Mouse (Mus musculus) embryonic facial prominence, embryonic 15.5 days (tissue): ENCODE measurements around the gene Bean1. TPM values are rescaled to one million over a fixed set of nuclear protein-coding genes. Genes with fewer than 3 reads are reported as not detected.
A peak's percentile ranks its signal among the peaks of the same experiment; 100 is the strongest.

ENCODE experiments used
- ATAC-seq: fragments of 200-750 bp; cut with Nextera tagmentation; 2 replicates; pipeline ENCODE4 v1.8.0; 2017; ENCODE audit warnings: low read depth, moderate TSS enrichment; ENCODE audit not compliant: insufficient number of reproducible peaks, low FRiP score, low TSS enrichment
- H3K27ac ChIP-seq: fragments of 300-500 bp; sonication (generic); replicated peaks from 2 replicates; pipeline ENCODE4 v1.5.1; 2015; ENCODE audit warnings: mild to moderate bottlenecking, inconsistent platforms
- H3K27me3 ChIP-seq: fragments of 300-500 bp; sonication (generic); 2 replicates; pipeline ENCODE4 v1.6.1; 2015; ENCODE audit warnings: inconsistent platforms
- H3K36me3 ChIP-seq: fragments of 300-500 bp; sonication (generic); 2 replicates; pipeline ENCODE4 v1.6.1; 2015; ENCODE audit warnings: mild to moderate bottlenecking, inconsistent platforms
- H3K4me1 ChIP-seq: fragments of 300-500 bp; sonication (generic); 2 replicates; pipeline ENCODE4 v1.6.1; 2015; ENCODE audit warnings: inconsistent platforms
- H3K4me2 ChIP-seq: fragments of 300-500 bp; sonication (generic); replicated peaks from 2 replicates; pipeline ENCODE4 v1.6.1; 2015; ENCODE audit warnings: mild to moderate bottlenecking, inconsistent platforms
- H3K4me3 ChIP-seq: fragments of 300-500 bp; sonication (generic); replicated peaks from 2 replicates; pipeline ENCODE4 v1.5.1; 2015; ENCODE audit warnings: mild to moderate bottlenecking, inconsistent platforms
- H3K9ac ChIP-seq: fragments of 300-500 bp; sonication (generic); 2 replicates; pipeline ENCODE4 v1.6.1; 2015; ENCODE audit warnings: inconsistent platforms
- H3K9me3 ChIP-seq: fragments of 300-500 bp; sonication (generic); replicated peaks from 2 replicates; pipeline ENCODE4 v1.6.1; 2016; ENCODE audit warnings: inconsistent platforms
- WGBS: fragments of 180-500 bp; shearing (Covaris S2); methylation state at CpG from one replicate; pipeline ENCODE4 v1.1.7; 2015; 5-methylcytosine and 5-hydroxymethylcytosine counted together
- polyA plus RNA-seq: library from polyadenylated mRNA; unstranded; fragments of >200 nt; fragmentation: Nextera tagmentation; extraction: Ambion mirVana; gene quantifications from 2 replicates; pipeline ENCODE4 v1.2.1, GENCODE M21; 2015

Bean1 gene
- 2.4 and 2.6 TPM in 2 replicates for polyA plus RNA-seq

DNA sequence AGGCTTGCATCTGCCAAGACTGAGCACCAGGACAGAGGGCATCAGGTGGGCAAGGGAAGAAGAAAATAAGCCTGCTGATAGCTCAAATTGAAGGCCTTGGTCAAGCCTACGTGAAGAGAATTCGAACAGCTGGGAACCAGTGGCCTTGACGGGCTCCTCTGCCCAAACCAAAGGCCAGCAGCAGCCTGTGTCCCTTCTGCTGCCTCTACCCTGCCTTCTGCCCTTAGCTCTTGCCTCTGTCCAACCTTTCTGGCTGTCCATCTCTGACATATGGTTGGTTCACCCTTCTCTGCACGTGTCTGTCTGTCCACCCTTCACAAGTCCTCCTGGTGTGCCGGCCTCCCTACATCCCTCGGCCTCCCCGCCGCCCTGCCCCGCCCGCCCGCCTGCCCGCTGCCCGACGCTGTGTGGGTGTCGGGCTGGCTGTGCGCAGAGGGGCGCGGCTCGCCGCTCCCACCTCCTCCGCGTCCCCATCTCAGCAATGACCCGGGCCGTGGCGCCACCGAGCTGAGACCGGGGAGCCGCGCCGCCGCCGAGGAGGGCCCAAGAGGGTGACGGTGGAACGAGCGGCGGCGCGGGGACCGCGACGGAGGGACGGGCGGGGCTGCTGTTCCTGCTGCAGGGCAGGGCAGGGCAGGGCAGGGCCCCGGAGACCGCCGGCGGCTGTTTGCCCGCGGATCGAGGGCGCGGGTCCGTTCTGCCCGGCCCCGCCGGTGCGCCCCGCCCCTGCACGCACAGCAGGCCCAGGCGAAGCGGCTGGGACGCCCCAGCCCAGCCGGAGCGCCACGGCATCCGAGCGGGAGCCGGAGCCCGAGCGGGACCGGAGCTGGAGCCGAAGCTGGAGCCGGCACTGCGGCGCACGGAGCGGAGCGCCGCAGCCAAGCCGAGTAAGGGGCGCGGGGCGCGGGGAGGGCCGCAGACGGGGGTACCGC lies at the start of gene Bean1:
Gene Bean1, plus strand, starts transcription at position 325 of the 932 bp plus-strand sequence.
- Histone ChIP-seq H3K9ac (peak within 1 kb of the TSS; percentile 43), H3K4me1 (peaks cover 9% of the 10 kb centered on the region), H3K27ac (no peak within 1 kb of the TSS), H3K9me3 (no peaks in the 10 kb centered on the region), H3K4me2 (peak within 1 kb of the TSS; percentile 97), H3K27me3 (peaks cover 39% of the 10 kb centered on the region), H3K36me3 (no peaks in the 10 kb centered on the region), H3K4me3 (peak within 1 kb of the TSS; percentile 61)
- 2% methylated on average over 83 of the region's 87 CpGs for WGBS
- ATAC-seq, result peak; percentile 63

DNA sequence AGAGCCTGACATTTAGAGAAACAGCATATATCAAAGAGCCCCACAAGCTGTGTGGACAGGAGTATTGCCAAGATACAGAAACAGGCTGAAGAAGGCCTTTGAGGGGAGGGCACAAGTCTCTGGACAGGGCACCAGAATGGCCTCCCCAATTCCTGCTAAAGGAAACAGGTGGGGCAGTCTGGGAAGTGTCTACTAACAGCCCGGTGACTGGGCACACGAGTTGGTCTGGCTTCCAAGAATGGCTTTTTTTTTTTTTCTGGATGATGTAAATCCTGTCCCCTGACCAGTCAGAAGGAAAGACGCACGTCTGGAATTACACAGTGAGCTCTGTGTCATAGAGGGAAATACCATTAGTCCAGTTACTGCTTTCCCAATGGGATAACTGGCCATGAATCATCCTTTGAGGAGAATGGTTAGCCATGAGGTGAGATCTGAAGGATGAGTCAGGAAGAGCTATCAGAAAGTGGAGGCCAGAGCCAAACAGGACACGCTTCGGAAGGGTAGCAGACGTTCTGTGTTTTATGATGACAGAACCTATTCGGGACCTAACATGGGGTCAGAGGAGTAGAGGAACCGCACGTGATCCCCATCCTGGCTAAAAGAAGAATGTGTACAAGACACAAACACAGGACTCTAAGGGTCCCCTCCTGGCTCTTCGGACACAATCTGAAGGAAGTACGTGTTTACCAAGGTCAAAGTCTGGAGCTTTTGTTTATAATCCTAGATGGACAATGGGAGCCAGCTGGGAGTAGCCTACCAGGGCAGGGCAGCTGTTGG lies 48.4 kb upstream of the Bean1 start:
- no peaks in the 10 kb centered on the region for H3K27me3 ChIP-seq
- ATAC-seq, result no peak

DNA sequence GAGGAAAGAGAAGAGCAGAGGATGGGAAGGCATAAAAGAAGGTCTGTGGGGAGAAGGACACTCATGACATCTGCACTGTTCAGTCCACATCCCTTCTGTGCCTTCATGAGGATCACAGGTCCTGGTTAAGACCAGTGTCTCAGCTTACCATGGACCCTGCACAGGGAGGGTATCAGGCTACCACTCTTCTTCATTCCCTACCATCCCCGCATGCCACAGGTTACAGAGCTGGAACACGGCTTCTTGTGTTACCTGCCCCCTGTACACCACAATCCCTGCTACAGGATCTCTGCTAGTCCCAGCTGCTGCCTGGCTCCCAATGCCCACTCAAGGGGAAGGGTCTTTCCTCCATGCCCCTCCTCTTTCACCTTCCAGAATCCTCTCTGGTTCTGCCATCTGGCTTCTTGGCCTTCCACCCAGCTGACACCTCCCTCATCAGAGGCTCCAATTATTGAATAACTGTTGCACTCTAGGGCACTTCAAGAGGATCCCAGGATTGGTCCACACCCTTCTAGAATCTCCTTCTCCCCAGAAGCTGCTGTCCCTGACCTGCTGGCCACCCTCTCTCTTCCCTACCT lies 47.1 kb upstream of the Bean1 start:
- Histone ChIP-seq H3K4me3 (no peak overlapping the region), H3K4me2 (no peak overlapping the region), H3K4me1 (no peaks in the 10 kb centered on the region), H3K27ac (no peak overlapping the region), H3K36me3 (no peaks in the 10 kb centered on the region), H3K27me3 (no peaks in the 10 kb centered on the region), H3K9me3 (no peaks in the 10 kb centered on the region), H3K9ac (no peak overlapping the region)
- 64% methylated on average over 2 of the region's 2 CpGs for WGBS
- ATAC-seq, result no peak

More for the DNA sequence above, 48.4 kb upstream of the Bean1 start:
- no peaks in the 10 kb centered on the region for H3K4me1 ChIP-seq
- WGBS, result 86% methylated on average over 12 of the region's 12 CpGs
- H3K4me2 ChIP-seq, result no peak overlapping the region
- no peaks in the 10 kb centered on the region for H3K9me3 ChIP-seq
- no peak overlapping the region for H3K4me3 ChIP-seq
- H3K9ac ChIP-seq, result no peak overlapping the region
- H3K36me3 ChIP-seq, result no peaks in the 10 kb centered on the region
- H3K27ac ChIP-seq, result no peak overlapping the region

DNA sequence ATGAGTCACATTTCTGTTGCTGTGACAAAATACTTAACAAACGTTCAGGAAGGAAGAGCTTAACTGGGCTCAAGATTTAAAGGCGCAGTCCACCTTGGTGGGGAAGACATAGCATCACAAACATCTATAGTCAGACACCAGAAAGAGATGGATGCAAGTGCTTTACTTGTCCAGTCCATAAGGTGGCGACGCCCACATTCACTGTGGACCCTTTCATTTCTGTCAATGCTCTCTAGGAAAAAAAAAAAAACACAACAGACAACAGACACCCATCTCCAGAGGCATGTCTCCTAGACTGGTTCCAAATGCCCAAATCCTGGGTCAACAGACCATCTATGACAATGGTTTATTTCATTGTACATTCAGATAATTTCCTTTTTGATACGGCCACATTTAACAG lies 45.7 kb upstream of the Bean1 start:
- H3K4me3 ChIP-seq, result no peak overlapping the region
- 74% methylated on average over 5 of the region's 5 CpGs for WGBS
- H3K27ac ChIP-seq, result no peak overlapping the region
- H3K9ac ChIP-seq, result no peak overlapping the region
- H3K4me2 ChIP-seq, result no peak overlapping the region
- no peak for ATAC-seq
- no peaks in the 10 kb centered on the region for H3K27me3 ChIP-seq
- H3K4me1 ChIP-seq, result no peaks in the 10 kb centered on the region
- H3K36me3 ChIP-seq, result no peaks in the 10 kb centered on the region
- H3K9me3 ChIP-seq, result no peaks in the 10 kb centered on the region

DNA sequence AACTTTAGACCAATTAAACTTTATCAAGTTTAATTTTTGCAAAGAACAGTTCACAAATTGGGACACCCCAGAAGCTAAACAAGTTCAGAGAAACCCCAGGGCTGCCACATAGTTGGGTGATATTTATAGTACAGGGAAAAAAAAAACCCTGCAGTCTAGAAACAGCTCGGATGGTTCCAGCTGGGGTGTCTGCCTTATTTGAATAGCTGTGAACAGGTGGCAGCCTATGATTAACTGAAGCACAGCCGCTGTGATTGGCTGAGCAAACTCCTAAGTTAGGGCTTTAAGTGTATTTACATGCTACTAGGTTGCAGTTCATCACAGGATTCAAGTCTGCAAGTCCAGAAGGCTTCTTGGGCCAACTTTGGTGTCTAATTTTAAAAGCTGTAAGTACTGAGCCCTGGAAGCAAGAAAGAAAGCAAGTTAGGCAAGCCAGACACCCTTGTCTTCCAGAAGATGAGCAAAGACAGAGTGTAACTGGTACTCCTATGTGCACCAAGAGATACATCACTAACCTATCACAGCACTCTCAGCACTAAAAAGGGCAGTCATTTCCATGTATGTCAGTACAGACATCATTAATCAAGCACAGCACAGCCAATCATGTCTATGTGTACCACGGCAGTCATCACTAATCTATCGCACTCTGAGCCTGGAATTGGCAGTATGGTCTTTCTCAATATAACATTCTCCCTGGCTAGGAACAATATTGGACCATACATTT lies 42.9 kb upstream of the Bean1 start:
- Histone ChIP-seq H3K4me2 (no peak overlapping the region), H3K4me1 (no peaks in the 10 kb centered on the region), H3K4me3 (no peak overlapping the region), H3K27ac (no peak overlapping the region), H3K36me3 (no peaks in the 10 kb centered on the region), H3K9me3 (no peaks in the 10 kb centered on the region), H3K9ac (no peak overlapping the region), H3K27me3 (no peaks in the 10 kb centered on the region)
- no peak for ATAC-seq
- 62% methylated on average over 4 of the region's 4 CpGs for WGBS

DNA sequence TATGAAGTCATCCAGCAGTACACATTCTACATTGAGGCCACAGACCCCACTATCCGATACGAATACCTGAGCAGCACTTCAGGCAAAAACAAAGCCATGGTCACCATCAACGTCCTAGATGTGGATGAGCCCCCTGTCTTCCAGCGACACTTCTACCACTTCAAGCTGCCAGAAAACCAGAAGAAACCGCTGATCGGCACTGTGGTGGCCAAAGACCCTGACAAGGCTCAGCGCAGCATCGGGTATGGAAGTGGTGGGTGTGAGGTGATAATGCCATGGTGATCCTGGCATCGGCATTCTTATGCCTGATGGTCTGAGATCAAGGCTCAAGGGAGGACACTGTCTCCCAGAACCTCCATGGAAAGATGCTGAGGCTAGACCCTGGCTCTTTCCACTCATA lies 39.3 kb upstream of the Bean1 start:
- Histone ChIP-seq H3K9ac (no peak overlapping the region), H3K4me2 (no peak overlapping the region), H3K36me3 (no peaks in the 10 kb centered on the region), H3K27me3 (no peaks in the 10 kb centered on the region), H3K4me1 (no peaks in the 10 kb centered on the region), H3K27ac (no peak overlapping the region), H3K9me3 (no peaks in the 10 kb centered on the region), H3K4me3 (no peak overlapping the region)
- WGBS, result 93% methylated on average over 9 of the region's 9 CpGs
- no peak for ATAC-seq

DNA sequence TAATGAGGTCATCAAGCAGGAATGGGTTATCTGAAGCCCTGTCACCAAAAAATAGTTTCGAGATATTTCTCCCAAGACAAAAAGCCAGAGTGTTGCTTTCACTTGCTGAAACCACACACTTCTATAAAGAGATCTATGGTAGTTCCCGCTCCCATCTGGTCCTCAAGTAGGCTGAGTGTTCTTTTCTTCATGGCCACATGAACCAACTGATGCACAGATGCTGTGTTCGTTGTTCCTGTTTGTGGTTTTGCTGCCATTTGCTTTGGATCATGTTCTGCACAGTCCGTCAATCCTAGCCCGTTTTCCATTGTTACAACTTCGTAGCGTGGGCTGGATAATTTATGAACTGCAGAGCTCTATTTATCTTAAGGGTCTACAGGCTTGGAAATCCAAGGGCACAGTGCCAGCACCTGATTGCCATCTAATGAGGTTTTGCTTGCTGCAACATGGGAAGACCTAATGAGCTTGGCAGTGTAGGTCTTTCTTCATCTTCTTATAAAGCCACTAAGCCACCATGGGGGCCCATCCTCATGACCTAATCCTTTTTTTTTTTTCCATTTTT lies 38.7 kb upstream of the Bean1 start:
- Histone ChIP-seq H3K4me3 (no peak overlapping the region), H3K4me2 (no peak overlapping the region), H3K27me3 (no peaks in the 10 kb centered on the region), H3K9ac (no peak overlapping the region), H3K4me1 (no peaks in the 10 kb centered on the region), H3K9me3 (no peaks in the 10 kb centered on the region), H3K36me3 (no peaks in the 10 kb centered on the region), H3K27ac (no peak overlapping the region)
- no peak for ATAC-seq
- WGBS, result 49% methylated on average over 7 of the region's 7 CpGs

DNA sequence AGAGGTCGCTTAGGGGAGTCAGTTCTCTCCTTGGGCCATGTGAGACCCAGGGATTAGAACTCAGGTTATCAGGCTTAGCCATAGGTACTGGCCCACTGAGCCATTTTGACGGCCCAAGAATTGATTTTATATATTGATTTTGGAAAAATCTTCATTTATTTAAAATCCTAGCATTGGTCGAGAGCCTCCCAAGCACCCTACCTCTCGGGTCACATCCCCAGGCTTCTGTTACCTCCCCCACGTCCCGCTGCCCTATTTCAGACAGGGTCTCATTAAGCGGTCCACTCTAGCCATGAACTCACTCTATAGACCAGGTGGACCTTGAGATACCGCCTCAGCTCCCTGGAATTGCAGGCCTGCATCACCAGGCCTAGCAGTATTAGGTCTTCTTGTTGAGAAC lies 35.7 kb upstream of the Bean1 start:
- Histone ChIP-seq H3K4me2 (no peak overlapping the region), H3K27me3 (no peaks in the 10 kb centered on the region), H3K27ac (no peak overlapping the region), H3K4me1 (no peaks in the 10 kb centered on the region), H3K36me3 (no peaks in the 10 kb centered on the region), H3K9me3 (no peaks in the 10 kb centered on the region), H3K9ac (no peak overlapping the region), H3K4me3 (no peak overlapping the region)
- WGBS, result 90% methylated on average over 8 of the region's 8 CpGs
- ATAC-seq, result no peak

DNA sequence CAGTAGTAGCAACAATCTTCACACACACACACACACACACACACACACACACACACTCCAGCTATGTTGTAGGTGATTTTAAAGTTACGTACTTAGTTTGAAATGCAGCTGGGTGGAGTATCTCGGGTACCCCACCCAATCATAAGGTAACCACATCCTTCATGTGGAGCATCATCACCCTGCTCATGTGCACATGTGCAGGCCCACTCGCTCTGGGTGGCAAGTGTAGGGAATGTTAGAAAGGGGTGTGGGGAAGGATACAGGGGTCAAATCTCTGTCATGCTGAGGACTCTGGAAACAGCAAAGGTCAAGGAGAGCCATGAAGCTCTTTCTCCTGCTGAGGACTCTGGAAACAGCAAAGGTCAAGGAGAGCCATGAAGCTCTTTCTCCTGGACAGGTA lies 34.0 kb upstream of the Bean1 start:
- ATAC-seq, result no peak
- Histone ChIP-seq H3K9me3 (no peaks in the 10 kb centered on the region), H3K4me1 (no peaks in the 10 kb centered on the region)

DNA sequence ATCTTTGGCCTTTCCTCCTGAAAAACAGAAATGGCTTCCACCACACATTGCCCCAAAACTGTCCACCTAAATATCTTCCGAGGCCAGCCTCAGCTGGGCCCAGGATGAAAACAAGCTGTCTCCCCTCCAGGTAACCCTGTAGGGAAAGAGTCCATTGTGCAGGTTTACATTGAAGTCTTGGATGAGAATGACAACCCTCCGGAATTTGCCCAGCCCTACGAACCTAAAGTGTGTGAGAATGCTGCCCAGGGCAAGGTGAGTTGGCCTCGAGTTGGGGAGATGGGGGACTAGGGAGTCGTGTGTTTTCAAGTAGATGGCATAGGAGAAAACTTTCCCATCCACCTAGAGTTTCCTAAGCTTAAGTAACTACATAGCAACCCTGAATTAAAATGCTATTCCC lies 32.6 kb upstream of the Bean1 start:
- no peak for ATAC-seq
- H3K4me3 ChIP-seq, result no peak overlapping the region
- 77% methylated on average over 5 of the region's 5 CpGs for WGBS

More for the DNA sequence above, 34.0 kb upstream of the Bean1 start:
- H3K36me3 ChIP-seq, result no peaks in the 10 kb centered on the region
- no peak overlapping the region for H3K4me3 ChIP-seq
- no peak overlapping the region for H3K9ac ChIP-seq
- WGBS, result 80% methylated on average over 3 of the region's 3 CpGs
- no peak overlapping the region for H3K27ac ChIP-seq
- H3K4me2 ChIP-seq, result no peak overlapping the region
- H3K27me3 ChIP-seq, result no peaks in the 10 kb centered on the region

More for the DNA sequence above, 32.6 kb upstream of the Bean1 start:
- no peaks in the 10 kb centered on the region for H3K9me3 ChIP-seq
- H3K4me2 ChIP-seq, result no peak overlapping the region
- no peaks in the 10 kb centered on the region for H3K36me3 ChIP-seq
- H3K9ac ChIP-seq, result no peak overlapping the region
- H3K27ac ChIP-seq, result no peak overlapping the region
- H3K4me1 ChIP-seq, result no peaks in the 10 kb centered on the region
- H3K27me3 ChIP-seq, result no peaks in the 10 kb centered on the region
